Mouse (Mus musculus): ENCODE measurements around the gene Slu7.
A peak's percentile ranks its signal among the peaks of the same experiment; 100 is the strongest.

Gene Slu7

GRCm38 (mm10) chr11:43425166-43425709 is 8.3 kb upstream of the Slu7 start:
- no peak for DNase-seq

- peak; percentile 71 to 78 for DNase-seq
Measured at GRCm38 (mm10) chr11:43425824-43426413, 7.6 kb upstream of the Slu7 start, which contains the start of gene Pttg1. TSS of gene Pttg1 (minus strand) at chr11:43426251.

- peak in 1 of 2 experiments; percentile 22 for DNase-seq
Measured at GRCm38 (mm10) chr11:43426414-43426884, 7.1 kb upstream of the Slu7 start.

- no peak for DNase-seq
Measured at GRCm38 (mm10) chr11:43434024-43434407, 472 bp downstream of the Slu7 start.

- DNase-seq: no peak
Measured at GRCm38 (mm10) chr11:43441121-43441520, 7.6 kb downstream of the Slu7 start.

GRCm38 (mm10) chr11:43443183-43443582 is 9.6 kb downstream of the Slu7 start:
- DNase-seq: no peak

- no peak for DNase-seq
Measured at GRCm38 (mm10) chr11:43449916-43450315, 16.4 kb downstream of the Slu7 start.

GRCm38 (mm10) chr11:43451322-43451721 is 17.8 kb downstream of the Slu7 start:
- no peak for DNase-seq

- DNase-seq: no peak
Measured at GRCm38 (mm10) chr11:43452266-43452665, 18.7 kb downstream of the Slu7 start.

GRCm38 (mm10) chr11:43463204-43463603 is 29.7 kb downstream of the Slu7 start:
- DNase-seq: no peak

GRCm38 (mm10) chr11:43470118-43470517 is 36.6 kb downstream of the Slu7 start:
- no peak for DNase-seq

GRCm38 (mm10) chr11:43470881-43471820 is 37.6 kb downstream of the Slu7 start:
- no peak for DNase-seq

GRCm38 (mm10) chr11:43473115-43473514 is 39.6 kb downstream of the Slu7 start:
- DNase-seq: no peak

GRCm38 (mm10) chr11:43473635-43474224 is 40.2 kb downstream of the Slu7 start:
- no peak for DNase-seq

GRCm38 (mm10) chr11:43474225-43474774 is 40.8 kb downstream of the Slu7 start, which contains the start of gene C1qtnf2:
TSS of gene C1qtnf2 (plus strand) at chr11:43474276.
- DNase-seq: no peak

GRCm38 (mm10) chr11:43479376-43479775 is 45.8 kb downstream of the Slu7 start:
- no peak for DNase-seq

- no peak for DNase-seq
Measured at GRCm38 (mm10) chr11:43480561-43480960, 47.0 kb downstream of the Slu7 start.

GRCm38 (mm10) chr11:43481672-43482522 is 48.4 kb downstream of the Slu7 start:
- no peak for DNase-seq

- no peak for DNase-seq
Measured at GRCm38 (mm10) chr11:43483122-43483792, 49.7 kb downstream of the Slu7 start.

- DNase-seq: no peak
Measured at GRCm38 (mm10) chr11:43484057-43484456, 50.5 kb downstream of the Slu7 start.

GRCm38 (mm10) chr11:43484652-43485051 is 51.1 kb downstream of the Slu7 start:
- DNase-seq: no peak

Measured in cerebellum, adult 18-20 months (tissue).